ENCODE assay signal across 11 mouse cellular contexts in the genomic region with DNA sequence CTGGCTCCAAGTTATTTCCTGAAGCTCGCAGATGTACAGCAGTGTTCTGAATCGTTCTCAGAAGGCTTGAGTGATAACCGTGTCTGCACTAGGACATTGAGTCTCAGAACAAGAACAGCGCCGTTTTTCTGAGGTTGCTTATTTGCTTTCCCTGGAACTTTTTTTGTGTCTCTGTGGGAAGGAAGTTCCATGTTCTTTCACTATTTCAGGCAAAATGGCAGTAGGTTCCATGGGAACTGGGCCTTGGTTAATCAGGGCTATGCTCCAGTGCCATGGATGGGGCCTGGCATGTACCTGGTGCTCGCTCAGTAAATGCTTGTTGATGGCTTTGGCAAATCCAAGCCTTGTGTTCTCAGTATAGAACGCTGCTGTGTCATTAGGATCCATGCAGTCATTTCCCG. TPM values are rescaled to one million over a fixed set of nuclear protein-coding genes. Genes with fewer than 3 reads are reported as not detected.
A peak's percentile ranks its signal among the peaks of the same experiment; 100 is the strongest.
DNase-seq lines count a peak whose midpoint lies in the region; ATAC-seq and TF ChIP-seq lines count a peak whose summit lies in the region.
"Had no signal": no experiment of that assay in that cellular context is flagged by ENCODE, and none has a peak within 500 bp of the region (broad histone marks: within the 10 kb centered on the region; RNA-seq: fewer than 3 reads in every experiment).

No protein-coding gene starts in this region.

- TF ChIP-seq POLR2A in ES-Bruce4 (IDR thresholded peaks at IDR 0.05; ENCODE audit: insufficient read depth, low read length), result no peak

- DNase-seq in cerebellum, adult 11-12 months, result peak; percentile 54
- no peak for DNase-seq in cerebellum, postnatal 4 days (ENCODE audit: low spot score in 2 of 2)
- DNase-seq in hindbrain, embryonic 11.5 days (ENCODE audit: low spot score), result no peak
- no peak for DNase-seq in adrenal gland, adult 2 months
- DNase-seq: adrenal gland, postnatal 36 days had no signal

- WGBS in hindbrain, embryonic 13.5 days, result 38% methylated on average over 8 of the region's 8 CpGs
- WGBS in hindbrain, embryonic 11.5 days, result 44% methylated on average over 8 of the region's 8 CpGs
- WGBS in limb, embryonic 12.5 days, result 33% methylated on average over 8 of the region's 8 CpGs

- TF ChIP-seq CTCF in ES-Bruce4 (IDR thresholded peaks at IDR 0.05; ENCODE audit: low read depth, low read length), result no peak

- peaks cover 20% of the 10 kb centered on the region for H3K4me1 ChIP-seq in hindbrain, embryonic 13.5 days (replicated peaks)
- peaks cover 2% of the 10 kb centered on the region; the same call in 1 of the 2 replicates for H3K4me1 ChIP-seq in hindbrain, embryonic 11.5 days (replicated peaks; ENCODE audit: control insufficient read depth, insufficient read depth, low read length)
- H3K4me1 ChIP-seq in ES-Bruce4 (ENCODE audit: control insufficient read depth, insufficient read depth, low read length), result no peaks in the 10 kb centered on the region
- peaks cover 30% of the 10 kb centered on the region for H3K4me1 ChIP-seq in limb, embryonic 12.5 days (replicated peaks)

- H3K36me3 ChIP-seq in hindbrain, embryonic 13.5 days, result no peaks in the 10 kb centered on the region
- H3K36me3 ChIP-seq in hindbrain, embryonic 11.5 days (ENCODE audit: control insufficient read depth, insufficient read depth, low read length), result no peaks in the 10 kb centered on the region
- peaks cover 10% of the 10 kb centered on the region for H3K36me3 ChIP-seq in ES-Bruce4 (ENCODE audit: control insufficient read depth, insufficient read depth, low read length, poor library complexity, severe bottlenecking)
- H3K36me3 ChIP-seq in limb, embryonic 12.5 days, result no peaks in the 10 kb centered on the region

- no peak overlapping the region for H3K4me3 ChIP-seq in hindbrain, embryonic 13.5 days
- H3K4me3 ChIP-seq in hindbrain, embryonic 11.5 days (ENCODE audit: low read depth, low read length), result no peak overlapping the region
- peak overlapping the region; percentile 34; the same call in 1 of the 2 replicates for H3K4me3 ChIP-seq in ES-Bruce4 (ENCODE audit: low read depth, low read length)
- H3K4me3 ChIP-seq in limb, embryonic 12.5 days (replicated peaks), result no peak overlapping the region

- no peak for ATAC-seq in hindbrain, embryonic 13.5 days (ENCODE audit: low FRiP score)
- no peak for ATAC-seq in hindbrain, embryonic 11.5 days (ENCODE audit: low FRiP score)
- ATAC-seq in limb, embryonic 12.5 days (ENCODE audit: insufficient number of reproducible peaks, insufficient read depth, low FRiP score, low TSS enrichment, low read depth), result no peak
- ATAC-seq in megakaryocyte progenitor cell, adult 5-6 weeks (replicated peaks; ENCODE audit: poor library complexity), result no peak
- ATAC-seq: Patski had no signal

- H3K9me3 ChIP-seq in hindbrain, embryonic 13.5 days, result no peaks in the 10 kb centered on the region
- H3K9me3 ChIP-seq in hindbrain, embryonic 11.5 days (ENCODE audit: control insufficient read depth, low read length), result no peaks in the 10 kb centered on the region
- no peaks in the 10 kb centered on the region for H3K9me3 ChIP-seq in ES-Bruce4 (replicated peaks; ENCODE audit: control insufficient read depth, insufficient read depth, low read length, poor library complexity, severe bottlenecking)
- H3K9me3 ChIP-seq in limb, embryonic 12.5 days, result no peaks in the 10 kb centered on the region

- H3K4me2 ChIP-seq in hindbrain, embryonic 13.5 days, result peak overlapping the region; percentile 68
- H3K4me2 ChIP-seq in hindbrain, embryonic 11.5 days (replicated peaks; ENCODE audit: low read depth, low read length), result no peak overlapping the region
- H3K4me2 ChIP-seq in limb, embryonic 12.5 days, result peak overlapping the region; percentile 15

- H3K27me3 ChIP-seq in hindbrain, embryonic 13.5 days, result peaks cover 19% of the 10 kb centered on the region
- no peaks in the 10 kb centered on the region; the same call in 1 of the 2 replicates for H3K27me3 ChIP-seq in hindbrain, embryonic 11.5 days (ENCODE audit: control insufficient read depth, insufficient read depth, low read length)
- H3K27me3 ChIP-seq in ES-Bruce4 (ENCODE audit: control insufficient read depth, insufficient read depth, low read length, poor library complexity, severe bottlenecking), result no peaks in the 10 kb centered on the region
- 0 out of 2 replicates have a peak, but pooled peaks cover 3% of the 10 kb centered on the region for H3K27me3 ChIP-seq in limb, embryonic 12.5 days

- no peak overlapping the region for H3K9ac ChIP-seq in hindbrain, embryonic 13.5 days
- no peak overlapping the region for H3K9ac ChIP-seq in hindbrain, embryonic 11.5 days (ENCODE audit: low read depth, low read length)
- H3K9ac ChIP-seq in ES-Bruce4 (ENCODE audit: low read depth, poor library complexity, severe bottlenecking), result peak overlapping the region; percentile 77
- H3K9ac ChIP-seq in limb, embryonic 12.5 days (replicated peaks), result no peak overlapping the region

- TF ChIP-seq EP300 in ES-Bruce4 (IDR thresholded peaks at IDR 0.05; ENCODE audit: insufficient read depth, low read depth, low read length), result no peak

- no peak overlapping the region for H3K27ac ChIP-seq in hindbrain, embryonic 13.5 days
- H3K27ac ChIP-seq in hindbrain, embryonic 11.5 days (ENCODE audit: low read depth, low read length), result no peak overlapping the region
- H3K27ac ChIP-seq in ES-Bruce4 (ENCODE audit: insufficient read depth, low read length), result no peak overlapping the region
- no peak overlapping the region for H3K27ac ChIP-seq in limb, embryonic 12.5 days
- H3K27ac ChIP-seq: kidney, postnatal 0 days had no signal

RNA-seq across cellular contexts. Expression of a gene that starts 2.0 kb away (rescaled TPM):
- polyA plus RNA-seq in hindbrain, embryonic 13.5 days (2015; fragmentation: Nextera tagmentation; extraction: Ambion mirVana), result 26.0 and 27.0 TPM in 2 replicates
- polyA plus RNA-seq in hindbrain, embryonic 11.5 days (2014; fragmentation: Nextera tagmentation; extraction: Ambion mirVana), result 23.2 and 31.1 TPM in 2 replicates
- polyA plus RNA-seq in ES-Bruce4 (2011; ENCODE audit: insufficient read depth, insufficient read length, low read depth, missing spikeins), result 44.2 and 45.5 TPM in 2 replicates
- polyA plus RNA-seq in limb, embryonic 12.5 days (2016; fragmentation: Nextera tagmentation; extraction: Ambion mirVana), result 24.6 and 32.1 TPM in 2 replicates
- total RNA-seq in megakaryocyte progenitor cell, adult 5-6 weeks (2015), result 27.1 and 27.9 TPM in 2 replicates
- 15.4 and 18.2 TPM in 2 replicates for total RNA-seq in megakaryocyte progenitor cell, adult 5-6 weeks (2017)
- total RNA-seq in adrenal gland, adult 2 months (2021), result 10 to 100 TPM in 1 of 2 experiments, 1 to 10 TPM in 1; 7.8 to 11.2 TPM
- 5.2 and 6.0 TPM in 2 replicates for polyA plus RNA-seq in adrenal gland, adult 2 months (2012; rRNA removed)
